Mouse (Mus musculus) small intestine, adult 2 months (tissue): ENCODE results near the gene Klrb1c.

Source experiments
- CTCF ChIP-seq: fragments of 200-500 bp; IDR thresholded peaks from 2 replicates; pipeline ENCODE4 v1.5.1; 2012; ENCODE audit warnings: low read depth, mild to moderate bottlenecking, control low read depth, inconsistent platforms, low read length, moderate library complexity, mixed read lengths; ENCODE audit not compliant: insufficient replicate concordance, insufficient read length; ENCODE audit errors: extremely low read depth
- POLR2A ChIP-seq: fragments of 200-500 bp; IDR thresholded peaks from 2 replicates; pipeline ENCODE4 v1.6.1; 2012; ENCODE audit warnings: low read depth, mild to moderate bottlenecking, control low read depth, inconsistent platforms, low read length, moderate library complexity

DNA sequence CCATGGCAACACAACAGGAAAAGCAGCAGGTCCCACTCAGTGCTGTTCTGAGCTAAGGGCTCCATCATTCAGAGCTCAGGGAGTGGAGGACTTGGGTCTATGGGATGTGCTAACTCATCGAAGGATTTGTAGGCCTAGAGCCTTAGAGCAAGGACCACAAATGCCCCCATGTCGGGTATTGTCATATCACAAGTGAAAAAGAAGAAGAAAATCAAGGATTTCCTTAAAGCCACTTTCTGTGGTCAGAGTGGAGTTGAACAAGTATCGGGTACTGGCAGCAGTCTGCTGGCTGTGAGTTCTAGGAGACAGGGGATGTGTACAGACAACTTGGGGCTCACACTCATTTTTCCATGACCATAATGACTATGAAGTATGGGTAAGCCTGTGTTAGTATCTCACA is 37.8 kb upstream of the Klrb1c start:
- no peak for TF ChIP-seq POLR2A
- TF ChIP-seq CTCF: no peak
